Mouse (Mus musculus): ENCODE data around the gene Ide. TPM values are rescaled to one million over a fixed set of nuclear protein-coding genes. Genes with fewer than 3 reads are reported as not detected.
"Not testable (repeated sequence)": the region's sequence is repeated elsewhere in the genome, so short reads cannot be mapped to it uniquely, and the experiment has no call there.

Ide gene
- total RNA-seq, 4 experiments from 2014 or later, result 81.5 to 153 (median 83.3) TPM

- DNase-seq, result peak; percentile 86
Observed at GRCm38 (mm10) chr19:37263943-37264897, 73.4 kb downstream of the Ide start.

GRCm38 (mm10) chr19:37263566-37263942, 74.1 kb downstream of the Ide start:
- no peak for DNase-seq

- DNase-seq, result no peak
Observed at GRCm38 (mm10) chr19:37262389-37262788, 75.3 kb downstream of the Ide start.

- no peak for DNase-seq
Observed at GRCm38 (mm10) chr19:37255321-37255720, 82.3 kb downstream of the Ide start.

- DNase-seq, result no peak
Observed at GRCm38 (mm10) chr19:37252104-37252503, 85.5 kb downstream of the Ide start.

GRCm38 (mm10) chr19:37248199-37248598, 89.5 kb downstream of the Ide start:
- DNase-seq, result no peak

GRCm38 (mm10) chr19:37246859-37247258, 90.8 kb downstream of the Ide start:
- no peak for DNase-seq

- DNase-seq, result no peak
Observed at GRCm38 (mm10) chr19:37242707-37243106, 94.9 kb downstream of the Ide start.

- DNase-seq, result no peak
Observed at GRCm38 (mm10) chr19:37241201-37241600, 96.5 kb downstream of the Ide start.

GRCm38 (mm10) chr19:37239096-37239495, 98.6 kb downstream of the Ide start:
- DNase-seq, result no peak

GRCm38 (mm10) chr19:37238651-37239050, 99.0 kb downstream of the Ide start:
- no peak for DNase-seq

GRCm38 (mm10) chr19:37237712-37238437, 99.8 kb downstream of the Ide start:
- DNase-seq, result no peak

- DNase-seq, result no peak
Observed at GRCm38 (mm10) chr19:37237306-37237705, 100.3 kb downstream of the Ide start.

GRCm38 (mm10) chr19:37235818-37236217, 101.8 kb downstream of the Ide start:
- DNase-seq, result no peak

- DNase-seq, result no peak
Observed at GRCm38 (mm10) chr19:37233561-37234539, 103.8 kb downstream of the Ide start.

GRCm38 (mm10) chr19:37232598-37232997, 105.1 kb downstream of the Ide start:
- DNase-seq, result not testable (repeated sequence)

- no peak for DNase-seq
Observed at GRCm38 (mm10) chr19:37225197-37225862, 112.3 kb downstream of the Ide start.
